Mouse (Mus musculus) myocyte (in vitro differentiated cells): Measurements from ENCODE around the gene Pafah1b2. TPM values are rescaled to one million over a fixed set of nuclear protein-coding genes. Genes with fewer than 3 reads are reported as not detected.
A peak's percentile ranks its signal among the peaks of the same experiment; 100 is the strongest.

Experiments
- H3K27me3 ChIP-seq: one replicate; pipeline ENCODE4 v1.6.1; 2011; ENCODE audit not compliant: control insufficient read depth, insufficient read depth, insufficient read length
- H3K36me3 ChIP-seq: one replicate; pipeline ENCODE4 v1.6.1; 2011; ENCODE audit not compliant: control insufficient read depth, insufficient read depth
- H3K4me2 ChIP-seq: one replicate; pipeline ENCODE4 v1.6.1; 2011; ENCODE audit warnings: low read depth, control low read depth
- H3K4me3 ChIP-seq: one replicate; pipeline ENCODE4 v1.5.1; 2011; ENCODE audit warnings: mild to moderate bottlenecking, control low read depth, moderate library complexity
- H3K79me2 ChIP-seq: one replicate; pipeline ENCODE4 v1.6.1; 2011; ENCODE audit not compliant: control insufficient read depth, insufficient read depth
- H3ac ChIP-seq: one replicate; pipeline ENCODE4 v1.6.1; 2011; ENCODE audit not compliant: control insufficient read depth, insufficient read length
- CEBPB ChIP-seq: IDR thresholded peaks from 2 replicates; pipeline ENCODE4 v1.6.1; 2011; ENCODE audit warnings: mild to moderate bottlenecking, moderate library complexity; ENCODE audit not compliant: poor library complexity, insufficient read depth, severe bottlenecking
- E2F4 ChIP-seq: IDR thresholded peaks from one replicate; pipeline ENCODE4 v1.6.1; 2011; ENCODE audit warnings: mild to moderate bottlenecking, control low read depth, moderate library complexity; ENCODE audit not compliant: insufficient read depth
- MAX ChIP-seq: IDR thresholded peaks from one replicate; pipeline ENCODE4 v1.6.1; 2011; ENCODE audit warnings: low read depth, mild to moderate bottlenecking, control low read depth
- MYOD1 ChIP-seq, 3 experiments: IDR thresholded peaks; one replicate each; pipeline ENCODE4 v1.6.1; 2011; ENCODE audit warnings: control low read depth in 2 of 3, low read depth in 2 of 3, mild to moderate bottlenecking in 2 of 3, moderate library complexity in 1 of 3; ENCODE audit not compliant: insufficient read length in 2 of 3, control insufficient read depth in 1 of 3
- MYOG ChIP-seq, 3 experiments: IDR thresholded peaks; one replicate each; pipeline ENCODE4 v1.6.1; 2011; ENCODE audit warnings: control low read depth in 2 of 3, low read depth in 2 of 3, mild to moderate bottlenecking in 2 of 3; ENCODE audit not compliant: insufficient read length in 2 of 3, control insufficient read depth in 1 of 3, insufficient read depth in 1 of 3
- POLR2A ChIP-seq: IDR thresholded peaks from one replicate; pipeline ENCODE4 v1.6.1; 2011; ENCODE audit warnings: low read depth, mild to moderate bottlenecking, control low read depth, moderate library complexity; ENCODE audit not compliant: insufficient read length
- POLR2AphosphoS2 ChIP-seq: IDR thresholded peaks from one replicate; pipeline ENCODE4 v1.6.1; 2011; ENCODE audit warnings: low read depth, control low read depth; ENCODE audit not compliant: insufficient read length
- REST ChIP-seq: IDR thresholded peaks from one replicate; pipeline ENCODE4 v1.6.1; 2011; ENCODE audit warnings: mild to moderate bottlenecking, control low read depth, moderate library complexity; ENCODE audit not compliant: insufficient read depth, insufficient read length
- SRF ChIP-seq: IDR thresholded peaks from one replicate; pipeline ENCODE4 v1.6.1; 2011; ENCODE audit warnings: low read depth; ENCODE audit not compliant: control insufficient read depth, insufficient read length
- TCF12 ChIP-seq: IDR thresholded peaks from one replicate; pipeline ENCODE4 v1.6.1; 2011; ENCODE audit warnings: mild to moderate bottlenecking, control low read depth; ENCODE audit not compliant: poor library complexity, insufficient read depth, severe bottlenecking
- TCF3 ChIP-seq: IDR thresholded peaks from one replicate; pipeline ENCODE4 v1.6.1; 2011; ENCODE audit warnings: low read depth, control low read depth; ENCODE audit not compliant: insufficient read length
- USF1 ChIP-seq: IDR thresholded peaks from one replicate; pipeline ENCODE4 v1.6.1; 2011; ENCODE audit warnings: low read depth, mild to moderate bottlenecking, control low read depth, moderate library complexity
- polyA plus RNA-seq: library from polyadenylated mRNA; unstranded; fragments of >200 nt; fragmentation: generic; extraction: Trizol; gene quantifications from one replicate; pipeline ENCODE4 v1.2.1, GENCODE M21; 2012; ENCODE audit warnings: missing spikeins

The Pafah1b2 gene
- polyA plus RNA-seq, 1 experiment, result 86.8 TPM

DNA sequence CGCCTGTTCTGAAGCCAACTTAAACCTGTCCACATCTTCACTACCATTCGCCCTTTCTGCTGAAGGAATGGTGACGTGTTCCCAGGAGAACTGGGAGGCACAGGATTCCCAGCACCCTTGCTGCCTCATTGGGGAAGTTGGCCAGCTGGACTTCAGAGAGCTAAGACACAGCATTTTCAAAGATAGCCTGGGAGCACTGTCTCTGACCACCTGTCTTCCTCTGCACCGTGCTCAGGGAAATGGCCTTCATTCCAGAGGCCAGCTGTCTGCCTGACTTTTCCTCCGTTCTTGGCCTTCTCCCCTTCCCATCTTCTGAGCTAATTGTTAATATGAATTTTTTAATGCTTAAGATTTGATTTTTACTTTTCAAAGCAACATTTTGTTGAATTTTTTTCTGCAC, 83.2 kb downstream of the Pafah1b2 start:
- no peaks in the 10 kb centered on the region for H3K27me3 ChIP-seq
- no peak overlapping the region for H3ac ChIP-seq
- no peak overlapping the region for H3K4me3 ChIP-seq
- H3K36me3 ChIP-seq, result peaks cover 21% of the 10 kb centered on the region
- no peak overlapping the region for H3K4me2 ChIP-seq
- no peaks in the 10 kb centered on the region for H3K79me2 ChIP-seq
- no peak for TF ChIP-seq TCF12
- TF ChIP-seq MYOD1 (IDR thresholded peaks at IDR 0.05; ENCODE audit: control insufficient read depth in 1 of 3, insufficient read length in 2 of 3, low read depth in 2 of 3), result peak in 2 of 3 experiments; percentile 69 to 71
- no peak for TF ChIP-seq POLR2AphosphoS2
- no peak for TF ChIP-seq POLR2A
- no peak for TF ChIP-seq USF1
- TF ChIP-seq MYOG (IDR thresholded peaks at IDR 0.05; ENCODE audit: control insufficient read depth in 1 of 3, insufficient read depth in 1 of 3, insufficient read length in 2 of 3, low read depth in 2 of 3), result peak in 2 of 3 experiments; percentile 4 to 61

GRCm38 (mm10) chr9:45919895-45920294, 92.6 kb downstream of the Pafah1b2 start:
- Histone ChIP-seq H3K4me3 (no peak overlapping the region), H3K79me2 (no peaks in the 10 kb centered on the region), H3K4me2 (no peak overlapping the region), H3K27me3 (no peaks in the 10 kb centered on the region), H3K36me3 (peaks cover 18% of the 10 kb centered on the region), H3ac (no peak overlapping the region)
- no peak for TF ChIP-seq POLR2A
- no peak for TF ChIP-seq CEBPB
- no peak for TF ChIP-seq USF1
- TF ChIP-seq POLR2AphosphoS2, result no peak
- TF ChIP-seq MYOG (IDR thresholded peaks at IDR 0.05; ENCODE audit: control insufficient read depth in 1 of 3, insufficient read depth in 1 of 3, insufficient read length in 2 of 3, low read depth in 2 of 3), result no peak
- no peak for TF ChIP-seq SRF
- TF ChIP-seq MAX, result no peak

GRCm38 (mm10) chr9:45917041-45917934, 95.2 kb downstream of the Pafah1b2 start:
- Histone ChIP-seq H3K4me3 (no peak overlapping the region), H3K27me3 (no peaks in the 10 kb centered on the region), H3ac (no peak overlapping the region), H3K4me2 (no peak overlapping the region), H3K36me3 (peaks cover 14% of the 10 kb centered on the region), H3K79me2 (no peaks in the 10 kb centered on the region)
- no peak for TF ChIP-seq MAX
- no peak for TF ChIP-seq CEBPB
- no peak for TF ChIP-seq TCF3
- TF ChIP-seq MYOD1 (IDR thresholded peaks at IDR 0.05; ENCODE audit: control insufficient read depth in 1 of 3, insufficient read length in 2 of 3, low read depth in 2 of 3), result no peak
- TF ChIP-seq REST, result no peak
- TF ChIP-seq SRF, result no peak
- TF ChIP-seq POLR2AphosphoS2, result no peak
- TF ChIP-seq E2F4, result no peak
- no peak for TF ChIP-seq MYOG (IDR thresholded peaks at IDR 0.05; ENCODE audit: control insufficient read depth in 1 of 3, insufficient read depth in 1 of 3, insufficient read length in 2 of 3, low read depth in 2 of 3)
- no peak for TF ChIP-seq POLR2A
- no peak for TF ChIP-seq TCF12
- no peak for TF ChIP-seq USF1

- no peaks in the 10 kb centered on the region for H3K27me3 ChIP-seq
- no peaks in the 10 kb centered on the region for H3K79me2 ChIP-seq
- TF ChIP-seq USF1 (no peak), MAX (no peak), POLR2AphosphoS2 (no peak), SRF (no peak), E2F4 (no peak), POLR2A (no peak), TCF12 (no peak), MYOG (IDR thresholded peaks at IDR 0.05; ENCODE audit: control insufficient read depth in 1 of 3, insufficient read depth in 1 of 3, insufficient read length in 2 of 3, low read depth in 2 of 3) (no peak), CEBPB (no peak), TCF3 (no peak), MYOD1 (IDR thresholded peaks at IDR 0.05; ENCODE audit: control insufficient read depth in 1 of 3, insufficient read length in 2 of 3, low read depth in 2 of 3) (no peak), REST (no peak)
Measured at GRCm38 (mm10) chr9:45915659-45916058, 96.8 kb downstream of the Pafah1b2 start.

More at GRCm38 (mm10) chr9:45915659-45916058, 96.8 kb downstream of the Pafah1b2 start:
- Histone ChIP-seq H3K36me3 (peaks cover 27% of the 10 kb centered on the region), H3K4me2 (no peak overlapping the region), H3ac (no peak overlapping the region), H3K4me3 (no peak overlapping the region)

Other genes with a start within 250 kb of the Pafah1b2 start
- 7.7 TPM for gene Cep164, start 184.0 kb downstream of the Pafah1b2 start, polyA plus RNA-seq
- gene Bace1, start 174.1 kb downstream of the Pafah1b2 start, polyA plus RNA-seq, result 14.5 TPM
- 17.2 TPM for gene Pcsk7, start 106.2 kb downstream of the Pafah1b2 start, polyA plus RNA-seq
- 14.6 TPM for gene Rnf214, start 105.8 kb downstream of the Pafah1b2 start, polyA plus RNA-seq
- 142 TPM for gene Tagln, start 76.6 kb downstream of the Pafah1b2 start, polyA plus RNA-seq
- 59.9 TPM for gene Sidt2, start 57.4 kb downstream of the Pafah1b2 start, polyA plus RNA-seq
- 29.4 TPM for gene Sik3, start 130 bp upstream of the Pafah1b2 start, polyA plus RNA-seq
- gene Apoa1, start 215.9 kb upstream of the Pafah1b2 start, polyA plus RNA-seq, result not detected
- gene Apoc3, start 222.9 kb upstream of the Pafah1b2 start, polyA plus RNA-seq, result not detected
- not detected for gene Apoa4, start 228.0 kb upstream of the Pafah1b2 start, polyA plus RNA-seq